Mouse (Mus musculus) kidney, embryonic 15.5 days (tissue): Measurements from ENCODE around the gene Gaa. TPM values are rescaled to one million over a fixed set of nuclear protein-coding genes. Genes with fewer than 3 reads are reported as not detected.
"Not testable (repeated sequence)": the region's sequence is repeated elsewhere in the genome, so short reads cannot be mapped to it uniquely, and the experiment has no call there.

Source experiments
- ATAC-seq: fragments of 200-750 bp; cut with Nextera tagmentation; replicated peaks from 2 replicates; pipeline ENCODE4 v1.8.0; 2017; ENCODE audit warnings: moderate TSS enrichment; ENCODE audit not compliant: low FRiP score
- H3K27ac ChIP-seq: fragments of 300-500 bp; sonication (generic); 2 replicates; pipeline ENCODE4 v1.5.1; 2015; ENCODE audit warnings: mild to moderate bottlenecking, inconsistent platforms
- H3K27me3 ChIP-seq: fragments of 300-500 bp; sonication (generic); 2 replicates; pipeline ENCODE4 v1.6.1; 2015; ENCODE audit warnings: inconsistent platforms
- H3K36me3 ChIP-seq: fragments of 300-500 bp; sonication (generic); 2 replicates; pipeline ENCODE4 v1.6.1; 2015; ENCODE audit warnings: inconsistent platforms
- H3K4me1 ChIP-seq: fragments of 300-500 bp; sonication (generic); 2 replicates; pipeline ENCODE4 v1.6.1; 2015; ENCODE audit warnings: inconsistent platforms
- H3K4me2 ChIP-seq: fragments of 300-500 bp; sonication (generic); 2 replicates; pipeline ENCODE4 v1.6.1; 2015; ENCODE audit warnings: moderate library complexity, mild to moderate bottlenecking, inconsistent platforms
- H3K4me3 ChIP-seq: fragments of 300-500 bp; sonication (generic); replicated peaks from 2 replicates; pipeline ENCODE4 v1.5.1; 2015; ENCODE audit warnings: mild to moderate bottlenecking, inconsistent platforms
- H3K9ac ChIP-seq: fragments of 300-500 bp; sonication (generic); 2 replicates; pipeline ENCODE4 v1.6.1; 2015; ENCODE audit warnings: mild to moderate bottlenecking, inconsistent platforms
- H3K9me3 ChIP-seq: fragments of 300-500 bp; sonication (generic); replicated peaks from 2 replicates; pipeline ENCODE4 v1.6.1; 2016; ENCODE audit warnings: inconsistent platforms
- WGBS: fragments of 180-500 bp; shearing (Covaris S2); methylation state at CpG from one replicate; pipeline ENCODE4 v1.1.7; 2015; ENCODE audit warnings: mixed read lengths; 5-methylcytosine and 5-hydroxymethylcytosine counted together
- polyA plus RNA-seq: library from polyadenylated mRNA; unstranded; fragments of >200 nt; fragmentation: Nextera tagmentation; extraction: Ambion mirVana; gene quantifications from 2 replicates; pipeline ENCODE4 v1.2.1, GENCODE M21; 2015

Gene Gaa
- polyA plus RNA-seq, 1 experiment from 2014 or later, result 64.8 TPM

DNA sequence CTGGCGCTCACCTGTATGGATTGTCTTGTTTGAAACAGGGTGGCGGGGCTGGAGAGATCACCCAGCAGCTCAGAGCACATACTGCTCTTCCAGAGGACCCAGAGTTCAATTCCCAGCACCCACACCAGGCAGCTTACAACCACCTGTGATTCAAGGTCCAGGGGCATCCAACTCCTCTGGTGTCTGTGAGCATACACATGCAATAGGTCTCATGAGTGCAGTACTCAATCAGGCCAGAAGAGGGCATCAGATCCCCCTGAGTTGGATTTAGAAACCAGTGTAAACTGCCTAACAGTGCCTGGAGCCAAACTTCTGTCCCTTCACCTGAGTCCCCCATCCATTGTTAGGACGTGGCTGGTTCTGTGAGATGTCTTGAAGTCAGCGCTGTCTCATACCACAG is 32.1 kb upstream of the Gaa start:
- Histone ChIP-seq H3K4me1 (peaks cover 30% of the 10 kb centered on the region), H3K27me3 (no peaks in the 10 kb centered on the region), H3K36me3 (no peaks in the 10 kb centered on the region), H3K4me2 (no peak overlapping the region), H3K27ac (no peak overlapping the region), H3K4me3 (no peak overlapping the region), H3K9ac (no peak overlapping the region), H3K9me3 (no peaks in the 10 kb centered on the region)
- 84% methylated on average over 4 of the region's 4 CpGs for WGBS
- no peak for ATAC-seq

DNA sequence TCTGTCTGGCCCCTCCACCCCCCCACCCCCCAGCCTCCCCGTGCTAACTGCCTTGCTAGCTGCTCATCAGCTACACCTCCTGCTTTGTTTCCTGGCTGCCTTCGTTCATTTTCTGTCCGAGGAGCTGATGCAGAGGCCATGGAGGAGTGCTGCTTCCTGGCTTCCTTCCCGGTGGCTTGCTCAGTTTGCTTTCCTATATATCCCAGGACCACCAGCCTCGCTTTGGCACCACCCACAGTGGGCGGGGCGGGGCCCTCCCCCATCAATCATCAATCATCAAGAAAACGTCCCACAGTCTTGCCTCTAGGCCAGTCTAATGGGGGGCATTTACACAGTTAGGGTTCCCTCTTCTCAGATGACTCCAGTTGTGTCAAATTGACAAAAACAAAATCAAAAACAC is 31.3 kb upstream of the Gaa start:
- WGBS, result 43% methylated on average over 8 of the region's 8 CpGs
- ATAC-seq, result no peak

DNA sequence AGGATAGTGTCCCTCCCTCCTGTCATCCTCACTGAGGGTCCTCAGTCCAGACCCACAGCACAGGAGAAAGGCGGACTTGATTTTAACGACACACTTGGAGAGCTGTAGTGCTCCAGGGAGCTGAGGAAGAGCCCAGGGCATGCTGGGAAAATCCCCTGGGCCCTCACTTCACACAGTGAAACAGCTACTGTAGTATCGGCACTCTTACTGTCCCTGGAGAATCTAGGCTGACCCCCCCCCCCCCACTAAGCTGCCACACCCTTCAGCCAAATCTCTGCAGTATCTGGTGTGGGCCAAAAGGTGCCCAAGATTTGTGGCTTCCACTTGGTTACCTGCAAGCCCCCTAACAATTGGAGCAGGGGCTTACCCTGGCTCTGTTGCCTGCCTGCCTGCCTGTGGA is 30.7 kb upstream of the Gaa start:
- Histone ChIP-seq H3K4me2 (no peak overlapping the region), H3K9me3 (no peaks in the 10 kb centered on the region), H3K9ac (no peak overlapping the region), H3K4me1 (peaks cover 30% of the 10 kb centered on the region), H3K36me3 (no peaks in the 10 kb centered on the region), H3K27me3 (no peaks in the 10 kb centered on the region), H3K4me3 (no peak overlapping the region), H3K27ac (no peak overlapping the region)
- ATAC-seq, result no peak
- WGBS, result 50% methylated on average over 3 of the region's 3 CpGs

More for the DNA sequence above, 31.3 kb upstream of the Gaa start:
- no peak overlapping the region for H3K4me3 ChIP-seq
- H3K27ac ChIP-seq, result no peak overlapping the region
- no peaks in the 10 kb centered on the region for H3K27me3 ChIP-seq
- H3K9ac ChIP-seq, result no peak overlapping the region
- H3K9me3 ChIP-seq, result no peaks in the 10 kb centered on the region
- H3K4me1 ChIP-seq, result peaks cover 30% of the 10 kb centered on the region
- H3K4me2 ChIP-seq, result no peak overlapping the region
- no peaks in the 10 kb centered on the region for H3K36me3 ChIP-seq

DNA sequence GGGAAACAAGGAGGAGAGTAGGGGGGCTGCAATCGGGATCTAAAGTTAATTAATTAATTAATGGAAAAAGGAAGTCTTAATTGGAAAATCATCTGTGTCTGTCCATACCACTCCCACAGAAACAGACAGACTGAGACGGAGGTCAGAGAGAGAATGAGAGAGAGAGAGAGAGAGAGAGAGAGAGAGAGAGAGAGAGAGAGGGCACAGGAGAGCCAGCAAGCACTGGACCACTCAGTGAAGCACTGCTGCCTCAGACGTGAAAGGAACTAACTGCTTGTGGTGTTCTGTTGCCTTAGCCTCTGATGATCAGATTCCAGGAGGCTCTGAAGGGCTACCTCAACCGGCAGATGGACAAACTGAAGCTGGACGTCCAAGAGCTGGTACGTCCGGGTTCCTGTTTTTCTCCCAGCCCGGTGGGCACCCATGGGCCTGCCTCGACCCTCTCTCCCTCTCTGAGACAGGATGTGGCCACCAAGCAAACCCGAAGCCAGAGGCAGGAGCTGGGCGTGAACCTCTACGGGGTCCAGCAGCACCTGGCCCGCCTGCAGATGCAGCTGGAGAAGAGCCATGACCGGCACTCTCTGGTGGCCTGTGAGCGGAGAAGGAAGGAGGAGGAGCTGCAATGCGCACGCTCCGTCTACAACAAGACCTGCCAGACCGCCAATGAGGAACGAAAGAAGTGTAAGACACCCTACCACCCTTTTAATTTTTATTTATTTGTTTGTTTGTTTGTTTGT is 30.0 kb upstream of the Gaa start:
- Histone ChIP-seq H3K9me3 (no peaks in the 10 kb centered on the region), H3K4me1 (peaks cover 30% of the 10 kb centered on the region), H3K9ac (0 out of 2 replicates have a peak overlapping the region, but pooled peaks have one; percentile 36), H3K4me3 (peak overlapping the region; percentile 38), H3K36me3 (no peaks in the 10 kb centered on the region), H3K27ac (0 out of 2 replicates have a peak overlapping the region, but pooled peaks have one; percentile 60), H3K27me3 (no peaks in the 10 kb centered on the region), H3K4me2 (peak overlapping the region; percentile 67)
- ATAC-seq, result peak; percentile 61; the same call in 1 of the 2 replicates
- WGBS, result 32% methylated on average over 20 of the region's 20 CpGs

DNA sequence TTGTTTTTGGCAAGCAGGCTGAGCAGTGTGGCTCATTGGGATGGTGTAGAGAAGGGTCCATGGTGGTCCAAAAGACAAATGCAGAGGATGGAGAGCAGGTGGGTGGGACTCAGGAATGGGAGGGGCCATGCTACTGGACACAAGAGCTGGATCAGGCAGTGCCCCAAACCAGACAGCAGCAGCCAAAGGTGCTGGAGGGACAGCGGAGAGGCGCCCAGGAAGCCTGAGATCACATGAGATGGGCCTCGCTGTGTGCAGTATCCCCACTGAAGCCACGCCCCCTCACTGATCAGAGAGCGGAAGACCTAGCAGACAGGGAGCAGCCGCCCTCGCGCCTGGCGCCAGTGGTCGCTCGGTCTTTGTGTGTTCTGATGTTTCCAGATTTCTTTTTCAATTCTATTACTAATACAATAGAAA is 29.4 kb upstream of the Gaa start:
- peaks cover 30% of the 10 kb centered on the region for H3K4me1 ChIP-seq
- H3K27ac ChIP-seq, result no peak overlapping the region
- H3K27me3 ChIP-seq, result no peaks in the 10 kb centered on the region
- H3K9ac ChIP-seq, result 0 out of 2 replicates have a peak overlapping the region, but pooled peaks have one; percentile 35
- 14% methylated on average over 11 of the region's 11 CpGs for WGBS
- ATAC-seq, result peak; percentile 71
- peak overlapping the region; percentile 67 for H3K4me2 ChIP-seq
- no peaks in the 10 kb centered on the region for H3K36me3 ChIP-seq
- peak overlapping the region; percentile 38 for H3K4me3 ChIP-seq
- no peaks in the 10 kb centered on the region for H3K9me3 ChIP-seq

DNA sequence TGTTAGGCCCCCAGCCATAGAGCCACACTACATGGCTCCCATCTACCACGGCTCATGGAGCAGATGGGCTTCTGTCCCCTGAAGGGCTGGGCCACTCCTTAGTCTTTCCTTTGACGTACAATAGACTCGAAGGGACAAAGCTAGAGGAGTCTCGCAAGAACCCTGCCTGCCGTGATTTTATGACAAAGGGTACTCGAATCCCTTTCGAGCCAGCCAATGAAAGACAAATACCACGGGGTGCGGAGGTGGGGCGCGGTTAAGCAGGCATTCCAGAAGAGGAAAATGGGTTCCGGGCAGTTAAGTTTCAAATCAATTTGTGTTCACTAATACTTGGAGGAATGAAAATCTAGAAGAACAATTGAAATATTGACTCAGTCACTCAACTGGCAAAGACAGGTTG is 28.2 kb upstream of the Gaa start:
- H3K4me2 ChIP-seq, result 0 out of 2 replicates have a peak overlapping the region, but pooled peaks have one; percentile 67
- 68% methylated on average over 12 of the region's 12 CpGs for WGBS

DNA sequence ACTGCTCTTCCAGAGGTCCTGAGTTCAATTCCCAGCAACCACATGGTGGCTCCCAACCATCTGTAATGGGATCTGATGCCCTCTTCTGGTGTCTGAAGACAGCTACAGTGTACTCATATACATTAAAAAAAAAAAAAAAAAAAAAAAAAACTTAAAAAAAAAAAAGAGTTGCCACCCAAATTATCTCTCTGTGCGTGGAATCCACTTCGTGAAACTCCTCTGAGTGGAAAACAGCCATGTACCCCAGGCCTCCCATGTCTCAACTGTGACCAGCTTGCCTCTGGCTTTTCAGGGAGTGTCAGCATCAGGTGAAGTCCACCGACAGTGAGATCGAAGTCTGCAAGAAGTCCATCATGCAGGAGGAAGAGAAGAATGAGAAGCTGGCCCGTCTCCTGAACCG is 22.1 kb upstream of the Gaa start:
- not testable (repeated sequence) for H3K36me3 ChIP-seq, H3K9ac ChIP-seq, H3K27me3 ChIP-seq, H3K9me3 ChIP-seq, H3K4me1 ChIP-seq, ATAC-seq, H3K4me2 ChIP-seq, H3K4me3 ChIP-seq, H3K27ac ChIP-seq
- 91% methylated on average over 6 of the region's 6 CpGs for WGBS

More for the DNA sequence above, 28.2 kb upstream of the Gaa start:
- no peak for ATAC-seq
- Histone ChIP-seq H3K27me3 (no peaks in the 10 kb centered on the region), H3K27ac (peak overlapping the region; percentile 45; the same call in 1 of the 2 replicates), H3K9me3 (no peaks in the 10 kb centered on the region), H3K9ac (no peak overlapping the region), H3K4me1 (peaks cover 30% of the 10 kb centered on the region), H3K4me3 (no peak overlapping the region), H3K36me3 (no peaks in the 10 kb centered on the region)

DNA sequence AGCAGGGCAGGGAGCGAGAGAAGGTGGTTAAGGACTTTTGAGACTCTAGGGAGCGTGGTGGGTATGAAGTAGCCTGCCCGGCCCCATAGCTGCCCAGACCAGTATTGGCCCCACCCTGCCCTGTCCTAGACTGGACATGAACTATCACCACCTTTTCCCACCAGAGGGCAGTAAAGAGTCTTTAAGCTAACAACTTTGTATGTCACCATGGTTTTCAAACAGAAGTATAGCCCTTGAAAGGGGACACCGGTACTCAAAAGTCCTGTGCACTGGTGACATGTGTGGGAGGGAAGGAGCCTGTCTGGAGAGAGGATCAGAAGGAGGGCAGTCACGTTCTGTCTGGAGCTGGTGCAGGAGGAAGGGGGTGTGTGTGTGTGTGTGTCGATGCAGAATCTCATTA is 18.7 kb upstream of the Gaa start:
- 0 out of 2 replicates have a peak overlapping the region, but pooled peaks have one; percentile 38 for H3K27ac ChIP-seq
- H3K9ac ChIP-seq, result no peak overlapping the region
- ATAC-seq, result peak; percentile 80
- WGBS, result 14% methylated on average over 6 of the region's 6 CpGs
- no peak overlapping the region for H3K4me3 ChIP-seq
- H3K4me1 ChIP-seq, result peaks cover 36% of the 10 kb centered on the region
- peaks cover 12% of the 10 kb centered on the region for H3K27me3 ChIP-seq
- no peaks in the 10 kb centered on the region for H3K9me3 ChIP-seq
- no peak overlapping the region for H3K4me2 ChIP-seq
- H3K36me3 ChIP-seq, result no peaks in the 10 kb centered on the region

DNA sequence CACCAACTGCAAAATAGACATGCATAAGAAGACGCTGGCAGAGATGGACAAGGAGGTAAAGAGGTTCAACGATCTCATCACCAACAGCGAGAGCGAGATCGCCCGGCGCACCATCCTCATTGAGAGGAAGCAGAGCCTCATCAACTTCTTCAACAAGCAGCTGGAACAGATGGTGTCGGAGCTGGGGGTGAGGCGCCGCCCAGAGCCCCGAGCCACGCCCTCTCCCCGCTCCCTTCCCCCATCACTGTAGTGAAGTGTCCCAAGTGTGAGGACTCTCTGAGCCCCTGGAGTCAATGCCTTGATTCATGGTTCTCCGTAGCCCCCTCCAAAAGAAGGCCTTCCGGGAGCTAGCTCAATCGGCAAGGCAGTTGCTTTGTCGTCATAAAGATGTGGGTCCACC is 16.7 kb upstream of the Gaa start:
- no peak overlapping the region for H3K27ac ChIP-seq
- WGBS, result 36% methylated on average over 17 of the region's 17 CpGs
- H3K9me3 ChIP-seq, result no peaks in the 10 kb centered on the region
- H3K9ac ChIP-seq, result no peak overlapping the region
- H3K36me3 ChIP-seq, result no peaks in the 10 kb centered on the region
- H3K4me1 ChIP-seq, result peaks cover 40% of the 10 kb centered on the region
- H3K4me2 ChIP-seq, result no peak overlapping the region
- no peak for ATAC-seq
- peaks cover 12% of the 10 kb centered on the region for H3K27me3 ChIP-seq
- H3K4me3 ChIP-seq, result no peak overlapping the region

DNA sequence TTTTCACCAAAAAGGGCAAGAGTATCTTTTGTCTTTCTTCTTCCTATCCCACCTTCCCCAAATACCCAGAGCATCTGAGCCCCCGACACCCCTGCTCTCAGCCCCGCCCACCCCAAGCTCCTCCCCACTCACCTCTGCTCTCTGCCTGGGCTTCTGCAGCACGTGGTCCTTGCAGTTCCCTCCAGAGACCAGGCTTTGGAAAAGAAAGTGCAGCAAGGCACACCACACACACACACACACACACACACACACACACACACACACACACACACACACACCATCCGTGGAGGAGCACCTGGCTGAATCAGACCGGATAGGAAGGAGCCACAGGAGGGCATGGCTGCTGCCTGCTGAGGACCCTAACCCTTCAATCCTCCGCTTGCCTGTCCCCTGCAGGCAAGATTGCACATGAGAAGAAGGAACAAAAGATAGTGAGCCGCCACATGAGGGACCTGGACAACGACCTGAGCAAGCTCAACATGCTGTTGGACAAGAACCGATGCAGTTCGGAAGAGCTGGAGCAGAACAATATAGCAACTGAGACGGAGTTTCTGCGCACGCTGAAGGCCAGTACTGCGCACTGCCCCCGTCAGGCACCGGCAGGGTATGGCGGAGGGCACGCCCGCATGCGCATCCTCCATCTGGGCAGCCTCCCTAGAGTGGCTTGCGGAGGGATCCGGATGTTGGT is 14.7 kb upstream of the Gaa start:
- no peak; the same call in 1 of the 2 replicates for ATAC-seq
- H3K4me1 ChIP-seq, result peaks cover 58% of the 10 kb centered on the region
- 3% methylated on average over 22 of the region's 22 CpGs for WGBS
- H3K4me2 ChIP-seq, result peak overlapping the region; percentile 55
- no peaks in the 10 kb centered on the region for H3K9me3 ChIP-seq
- peak overlapping the region; percentile 23; the same call in 1 of the 2 replicates for H3K4me3 ChIP-seq
- H3K27ac ChIP-seq, result 0 out of 2 replicates have a peak overlapping the region, but pooled peaks have one; percentile 27
- H3K36me3 ChIP-seq, result no peaks in the 10 kb centered on the region
- peak overlapping the region; percentile 36 for H3K9ac ChIP-seq
- peaks cover 12% of the 10 kb centered on the region for H3K27me3 ChIP-seq

DNA sequence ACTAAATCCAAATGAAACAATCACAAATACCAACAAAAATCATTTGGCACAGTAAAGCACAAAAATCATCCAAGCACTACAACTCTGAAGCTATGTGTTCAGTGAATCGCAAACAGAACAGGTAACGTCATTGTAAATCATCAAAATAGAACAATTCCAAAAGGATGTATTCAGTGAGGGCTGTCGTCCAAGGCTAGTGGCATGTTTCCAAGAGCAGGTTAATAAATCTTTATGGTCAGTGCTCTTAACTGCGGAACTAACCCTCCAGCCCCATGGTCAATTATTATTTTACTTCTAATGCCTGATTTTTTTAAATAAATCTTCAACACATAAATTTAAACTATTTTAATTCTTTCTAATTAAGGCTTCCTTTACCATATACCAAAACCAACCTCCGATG is 11.1 kb upstream of the Gaa start:
- Histone ChIP-seq H3K4me1 (peaks cover 59% of the 10 kb centered on the region), H3K27ac (peak overlapping the region; percentile 58)
- H3K4me2 ChIP-seq, H3K9me3 ChIP-seq, ATAC-seq, H3K36me3 ChIP-seq, H3K27me3 ChIP-seq, H3K4me3 ChIP-seq, H3K9ac ChIP-seq: not testable (repeated sequence)
- WGBS, result 36% methylated on average over 5 of the region's 5 CpGs

DNA sequence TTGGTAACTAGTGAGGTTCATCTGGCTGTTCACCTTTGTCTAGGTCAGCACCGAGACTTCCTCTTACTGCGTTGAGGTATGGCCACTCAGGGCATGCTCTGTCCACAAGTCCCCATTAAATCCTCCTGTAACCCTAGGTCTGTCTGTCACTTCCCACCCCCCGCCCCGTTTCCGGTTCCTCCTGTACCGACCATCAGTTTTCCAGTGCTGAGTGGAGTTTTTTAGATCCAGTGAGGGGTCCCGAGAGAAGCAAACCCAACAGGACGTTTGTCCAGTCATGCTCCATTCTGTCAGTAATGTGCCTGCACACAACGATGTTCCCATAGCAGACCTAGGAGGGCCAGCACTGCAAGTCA is 9.5 kb upstream of the Gaa start:
- no peaks in the 10 kb centered on the region for H3K9me3 ChIP-seq
- H3K36me3 ChIP-seq, result no peaks in the 10 kb centered on the region
- no peaks in the 10 kb centered on the region for H3K27me3 ChIP-seq
- H3K4me1 ChIP-seq, result peaks cover 43% of the 10 kb centered on the region
- peak overlapping the region; percentile 28 for H3K4me3 ChIP-seq
- peak overlapping the region; percentile 29 for H3K27ac ChIP-seq
- H3K4me2 ChIP-seq, result peak overlapping the region; percentile 55
- H3K9ac ChIP-seq, result no peak overlapping the region
- 50% methylated on average over 9 of the region's 9 CpGs for WGBS
- peak; percentile 2; the same call in 1 of the 2 replicates for ATAC-seq
